Mouse (Mus musculus): ENCODE measurements at regions not wholly inside any gene's neighbourhood (a gene's known extent, or its start where the extent isn't known, plus 50 kb on each side); places are given as distances from the start of the nearest gene placed in this dataset.

DNA sequence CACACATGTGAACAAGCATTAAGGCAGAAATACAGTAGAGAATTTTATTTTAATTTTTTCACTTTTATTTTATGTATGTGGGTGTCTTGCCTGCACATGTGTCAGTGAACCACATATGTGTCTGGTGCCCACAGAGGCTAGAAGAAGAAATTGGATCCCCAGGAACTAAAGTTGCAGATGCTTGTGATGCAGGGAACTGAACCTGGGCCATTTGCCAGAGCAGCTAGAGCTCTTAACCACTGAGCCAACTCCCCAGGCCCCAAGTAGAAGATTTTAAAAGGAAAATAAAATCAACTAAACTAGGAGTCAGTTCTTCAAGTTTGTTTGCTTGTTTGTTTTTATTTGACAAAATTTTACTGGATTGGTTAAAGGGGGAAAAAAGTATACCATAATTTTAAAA is 185.5 kb upstream of the Kdm8 start:
- no peak for DNase-seq (ENCODE audit: low spot score in 2 of 2)

DNA sequence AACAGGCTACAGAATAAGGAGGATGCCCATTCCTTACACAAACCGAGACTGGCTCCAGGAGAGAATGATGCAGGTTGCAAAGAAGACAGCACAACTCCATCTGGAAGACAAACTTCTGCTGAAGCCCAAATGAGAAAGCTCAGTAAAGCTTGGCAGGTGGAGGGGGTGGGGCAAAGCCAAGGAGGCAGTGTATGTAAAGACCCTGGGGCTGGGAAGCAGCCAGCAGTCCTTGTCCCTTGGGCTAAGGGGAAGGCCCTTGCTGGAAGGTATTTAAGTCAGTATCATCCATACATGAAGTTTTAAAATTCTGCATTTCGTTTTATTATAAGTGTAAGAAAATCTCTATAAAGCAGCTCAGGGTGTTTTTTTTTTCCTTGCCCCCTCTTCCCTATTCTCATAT is 182.3 kb upstream of the Kdm8 start:
- no peak for DNase-seq (ENCODE audit: low spot score in 2 of 2)

DNA sequence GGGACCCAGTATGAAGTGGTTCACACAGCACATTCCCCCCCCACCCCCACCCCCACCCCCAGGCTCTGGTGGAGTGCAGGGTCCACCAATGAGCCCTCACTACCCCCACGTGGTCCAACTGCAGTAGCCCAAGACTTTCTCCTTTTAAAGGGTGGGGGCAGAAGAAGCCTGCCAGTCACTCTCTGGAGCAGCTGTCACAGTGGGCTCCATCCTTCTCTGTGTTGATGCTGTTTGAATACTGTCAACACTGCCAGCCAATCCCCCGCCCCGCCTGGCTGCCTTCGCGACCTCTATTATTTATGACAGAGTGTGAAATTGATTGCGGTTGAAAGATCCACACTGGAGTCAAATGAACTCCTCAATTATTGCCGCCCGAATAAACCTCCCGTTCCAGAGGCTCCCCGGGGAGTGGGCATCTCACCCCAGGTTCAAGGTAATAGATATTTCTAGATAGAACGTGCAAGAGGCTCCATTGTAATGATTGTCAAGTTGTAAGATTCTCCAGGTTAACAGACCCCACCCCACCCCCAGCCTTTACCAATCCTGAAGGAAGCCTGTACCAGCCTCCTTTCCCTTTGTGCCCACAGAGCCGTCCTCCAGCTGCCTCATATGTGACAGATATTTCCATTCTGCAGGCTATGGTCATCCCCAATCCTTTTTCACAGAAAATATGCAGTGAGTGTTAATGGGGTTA is 181.7 kb upstream of the Kdm8 start:
- no peak for DNase-seq (ENCODE audit: low spot score in 2 of 2)

DNA sequence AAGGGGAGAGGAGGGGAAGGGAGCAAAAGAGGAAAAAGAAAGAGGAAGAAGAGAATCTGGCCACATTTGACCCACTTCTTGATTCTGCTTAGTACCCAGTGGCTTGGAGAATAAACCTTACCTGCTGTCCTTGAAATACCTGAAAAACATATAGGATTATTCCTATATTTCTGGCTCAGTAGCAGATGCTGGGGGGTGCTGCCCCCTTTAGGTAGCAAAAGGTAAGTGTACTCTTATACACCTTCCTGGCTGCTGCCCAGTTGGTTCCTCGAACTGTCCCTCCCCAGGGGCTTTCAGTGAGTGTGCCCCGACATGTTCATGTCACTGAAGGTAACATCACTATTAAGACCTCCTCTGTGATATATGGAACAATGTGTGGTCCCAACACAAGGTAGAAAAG is 180.7 kb upstream of the Kdm8 start:
- no peak for DNase-seq (ENCODE audit: low spot score in 2 of 2)

DNA sequence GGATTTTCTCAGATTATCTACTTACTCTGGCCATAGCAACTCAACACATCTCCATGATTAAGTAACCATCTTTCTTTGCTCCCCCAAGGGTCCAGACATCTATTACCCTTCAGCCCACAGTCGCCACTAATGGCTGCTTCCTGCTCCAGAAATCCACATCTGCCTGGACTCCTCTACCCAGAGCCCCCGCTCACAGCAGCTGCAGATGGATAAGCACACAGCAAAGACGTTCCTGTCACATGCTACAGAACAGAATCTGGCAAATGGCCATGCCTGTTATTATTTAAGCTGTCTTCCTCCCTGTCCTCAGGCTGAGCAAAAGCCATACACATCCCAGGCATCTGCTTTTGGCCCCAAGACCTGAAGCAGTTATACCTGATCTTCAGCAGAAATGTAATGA is 173.8 kb upstream of the Kdm8 start:
- no peak for DNase-seq (ENCODE audit: low spot score in 2 of 2)

DNA sequence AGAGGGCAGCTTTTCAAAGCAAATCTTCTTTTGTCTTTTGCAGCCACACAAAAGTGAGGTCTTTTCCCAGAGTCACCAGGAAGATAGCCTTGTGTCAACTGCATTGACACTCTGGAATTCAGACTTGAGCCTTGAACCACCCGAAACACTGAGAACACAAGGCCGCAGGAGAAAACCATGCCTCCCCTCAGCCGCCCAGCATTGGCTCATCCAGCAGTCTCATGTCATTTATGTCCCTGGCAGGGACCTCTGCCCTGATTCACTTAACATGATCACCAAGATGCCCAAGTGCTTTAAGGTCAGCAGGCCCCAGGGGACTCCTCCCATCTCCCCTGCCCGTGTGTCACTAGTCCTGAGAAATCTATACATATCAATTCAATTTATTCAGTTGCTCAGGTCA is 173.1 kb upstream of the Kdm8 start:
- no peak for DNase-seq (ENCODE audit: low spot score in 2 of 2)

DNA sequence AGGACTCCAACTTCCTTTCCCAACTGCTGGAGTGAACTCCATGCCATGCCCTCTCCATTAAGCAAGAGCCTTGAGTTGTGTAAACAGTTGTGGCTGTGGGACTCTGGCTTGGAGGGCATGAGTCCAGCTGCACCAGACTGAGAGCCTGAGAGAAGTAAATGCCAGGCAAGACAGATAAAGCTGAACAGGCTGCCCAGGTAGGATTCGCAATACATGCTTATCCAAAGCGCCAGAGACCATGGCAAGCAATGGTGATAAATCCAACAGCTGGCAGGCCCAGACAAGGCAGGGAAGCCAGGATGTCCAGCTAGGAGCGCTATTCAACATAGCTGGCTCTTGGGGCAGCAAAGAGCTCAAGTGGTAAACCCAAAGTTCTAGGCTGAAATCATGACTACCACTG is 163.1 kb upstream of the Kdm8 start:
- no peak for DNase-seq (ENCODE audit: low spot score in 2 of 2)

DNA sequence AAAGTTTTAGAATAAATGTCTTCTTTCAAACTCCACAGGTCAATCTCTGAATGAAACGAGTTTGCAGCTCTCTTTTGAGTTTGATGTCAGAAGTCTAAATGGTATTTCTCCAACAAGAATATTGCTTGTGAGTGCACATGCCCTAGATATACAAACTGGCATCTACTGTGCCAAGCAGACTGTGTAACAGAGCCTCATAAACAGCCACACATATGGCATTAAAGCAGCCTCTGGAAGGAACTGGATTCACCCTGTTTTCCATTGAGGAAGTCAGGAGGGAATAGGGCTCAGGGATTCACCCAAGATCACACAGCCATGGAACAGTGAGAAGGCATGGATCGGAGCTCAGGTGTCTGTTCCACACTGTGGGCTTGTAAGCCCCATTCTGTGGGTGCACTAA is 149.2 kb upstream of the Kdm8 start:
- DNase-seq (ENCODE audit: low spot score in 2 of 2) = no peak

DNA sequence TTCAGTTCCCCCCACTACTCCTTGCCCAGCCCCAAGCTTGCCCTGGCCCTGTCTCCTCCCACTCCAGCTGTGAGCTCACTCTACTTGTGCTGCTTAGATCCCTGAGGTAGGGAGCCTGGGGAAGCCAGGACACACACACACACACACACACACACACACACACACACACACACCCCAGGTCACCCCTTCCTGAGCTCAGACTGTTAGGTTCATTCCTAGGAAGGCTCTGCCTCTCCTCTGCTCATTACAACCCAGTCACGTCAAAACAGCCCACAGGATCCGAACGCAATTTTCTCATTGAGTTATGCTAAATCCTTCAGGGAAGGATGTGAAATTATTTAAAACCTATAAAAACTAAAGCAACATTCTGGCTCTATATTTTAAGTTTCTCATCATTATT is 136.0 kb upstream of the Kdm8 start:
- DNase-seq (ENCODE audit: low spot score in 2 of 2) = no peak

DNA sequence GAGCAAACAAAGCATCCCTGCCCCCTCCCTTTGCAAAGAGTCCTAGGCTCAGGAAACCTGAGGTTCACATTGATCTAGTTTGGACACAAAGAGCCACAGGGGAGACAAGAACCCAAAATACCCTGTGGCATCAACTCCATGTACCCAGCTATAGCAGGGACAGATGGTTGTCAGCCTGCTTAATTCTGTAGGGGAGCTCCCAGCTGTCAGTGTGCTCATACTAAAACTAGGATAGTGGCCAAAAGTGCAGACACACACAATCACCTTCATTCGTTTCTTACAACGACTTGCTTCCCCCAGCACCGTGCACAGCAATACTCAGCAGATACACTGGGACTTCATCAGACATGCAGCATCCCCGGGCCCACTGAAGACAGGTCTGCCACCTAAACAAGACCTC is 133.5 kb upstream of the Kdm8 start:
- DNase-seq (ENCODE audit: low spot score in 2 of 2) = peak in 1 of 2 experiments; percentile 10

DNA sequence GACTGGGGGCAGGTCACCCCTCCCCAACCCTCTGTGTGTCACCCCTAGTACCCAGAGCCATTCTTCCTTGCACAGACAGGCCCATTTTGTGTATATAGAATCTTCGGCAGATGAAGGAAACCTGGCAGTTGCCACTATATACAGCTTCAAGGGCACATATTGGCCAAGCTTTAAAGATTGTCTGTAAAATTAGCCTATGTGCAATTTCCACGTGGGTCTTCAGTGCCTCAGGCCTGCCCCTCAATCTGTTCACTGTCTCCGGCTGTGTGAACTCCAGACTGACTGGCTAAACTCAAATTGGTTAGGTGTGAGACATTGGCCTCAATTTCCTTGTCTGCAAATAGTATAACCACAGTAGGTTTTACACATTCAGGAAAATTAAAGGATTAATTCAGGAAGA is 130.9 kb upstream of the Kdm8 start:
- DNase-seq (ENCODE audit: low spot score in 2 of 2) = no peak

DNA sequence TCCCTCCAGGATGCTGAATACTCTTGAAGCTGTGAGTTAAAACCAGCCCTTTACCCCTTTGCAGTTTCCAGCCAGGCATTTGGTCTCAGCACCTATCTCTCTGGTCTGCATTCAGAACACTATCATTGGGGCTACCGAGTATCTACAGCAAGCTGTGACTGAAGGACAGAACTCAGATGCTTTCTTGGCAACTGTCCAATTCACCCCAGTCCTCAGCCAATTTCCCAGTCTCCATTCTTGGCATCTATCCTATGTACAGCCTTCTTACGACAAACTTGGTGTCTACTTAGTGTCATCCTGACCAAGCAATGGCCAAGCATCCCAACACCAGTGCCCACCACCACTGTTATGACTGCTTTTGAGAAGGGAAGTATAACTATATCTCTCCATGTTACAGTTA is 109.7 kb upstream of the Kdm8 start:
- DNase-seq (ENCODE audit: low spot score in 2 of 2) = no peak

DNA sequence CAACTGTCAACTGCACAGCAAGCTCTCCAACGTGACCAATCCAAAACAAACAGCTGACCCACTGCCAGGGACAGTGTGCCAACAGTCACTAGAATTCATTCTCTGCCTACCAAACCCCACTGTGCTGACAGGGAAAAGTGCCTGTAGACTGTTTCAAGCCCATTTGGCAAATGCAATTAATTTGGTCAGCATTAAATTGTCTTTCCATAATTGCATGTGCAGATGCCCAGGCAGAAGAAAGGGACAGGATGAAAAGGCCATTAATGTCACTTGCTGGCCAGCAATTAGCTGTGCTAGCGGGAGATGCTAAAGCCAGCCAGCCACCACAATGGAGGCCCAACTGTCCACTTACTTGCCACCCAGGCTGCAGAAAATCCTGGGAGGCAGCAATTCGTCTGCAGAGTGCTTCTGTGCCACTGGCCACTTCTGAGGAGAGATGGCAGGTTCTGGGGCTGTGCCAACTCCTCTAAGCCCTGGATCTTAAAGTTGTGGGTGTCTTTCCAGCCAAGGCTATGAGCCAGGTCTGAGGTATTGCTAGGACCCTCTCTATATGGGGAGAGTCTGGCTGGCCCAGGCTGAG is 108.8 kb upstream of the Kdm8 start:
- DNase-seq (ENCODE audit: low spot score in 2 of 2) = no peak

DNA sequence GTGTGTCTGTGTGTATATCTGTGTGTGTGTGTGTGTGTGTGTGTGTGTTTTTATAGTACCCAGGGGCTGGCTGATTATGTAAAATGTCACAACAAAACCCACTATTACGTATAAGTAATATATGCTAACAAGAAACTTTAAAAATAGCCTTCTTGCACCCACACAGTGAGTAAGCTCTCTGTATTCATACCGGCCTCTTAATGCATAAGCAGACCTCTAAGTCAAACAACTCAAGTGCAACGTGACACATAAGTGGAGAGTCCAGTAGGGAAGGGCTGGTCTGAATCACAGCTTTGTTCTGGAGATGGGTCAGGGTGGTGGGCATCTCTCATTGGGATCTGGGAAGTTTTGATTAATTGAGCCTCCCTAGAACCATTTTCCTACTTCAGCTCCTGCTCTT is 107.7 kb upstream of the Kdm8 start:
- no peak for DNase-seq (ENCODE audit: low spot score in 2 of 2)

DNA sequence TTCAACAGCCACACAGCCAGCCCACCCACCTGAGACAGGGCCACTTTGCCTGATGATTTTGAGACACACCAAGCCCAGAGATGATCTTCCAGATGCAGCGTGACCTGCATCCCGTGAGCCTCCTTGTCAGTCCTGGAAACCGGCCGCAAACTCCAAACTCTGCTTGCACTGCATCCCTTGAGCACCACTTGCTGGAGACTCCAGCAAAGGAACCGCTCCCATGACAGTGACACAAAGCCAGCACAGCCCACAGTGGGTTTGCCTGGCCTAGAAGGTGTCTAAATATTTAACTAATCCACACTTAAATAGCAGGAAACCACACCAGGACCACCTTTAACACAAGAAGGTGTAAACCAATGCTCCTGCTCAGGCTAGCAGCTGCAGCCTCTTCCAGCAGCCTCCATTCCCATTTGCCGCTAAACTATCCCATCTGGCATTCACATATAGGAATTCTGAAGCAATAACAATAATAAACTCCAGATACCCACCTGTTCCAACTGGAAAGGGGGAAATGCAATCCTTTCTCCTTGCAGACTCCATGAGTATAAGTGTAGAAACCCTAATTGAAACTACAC is 106.2 kb upstream of the Kdm8 start:
- DNase-seq (ENCODE audit: low spot score in 2 of 2) = no peak

DNA sequence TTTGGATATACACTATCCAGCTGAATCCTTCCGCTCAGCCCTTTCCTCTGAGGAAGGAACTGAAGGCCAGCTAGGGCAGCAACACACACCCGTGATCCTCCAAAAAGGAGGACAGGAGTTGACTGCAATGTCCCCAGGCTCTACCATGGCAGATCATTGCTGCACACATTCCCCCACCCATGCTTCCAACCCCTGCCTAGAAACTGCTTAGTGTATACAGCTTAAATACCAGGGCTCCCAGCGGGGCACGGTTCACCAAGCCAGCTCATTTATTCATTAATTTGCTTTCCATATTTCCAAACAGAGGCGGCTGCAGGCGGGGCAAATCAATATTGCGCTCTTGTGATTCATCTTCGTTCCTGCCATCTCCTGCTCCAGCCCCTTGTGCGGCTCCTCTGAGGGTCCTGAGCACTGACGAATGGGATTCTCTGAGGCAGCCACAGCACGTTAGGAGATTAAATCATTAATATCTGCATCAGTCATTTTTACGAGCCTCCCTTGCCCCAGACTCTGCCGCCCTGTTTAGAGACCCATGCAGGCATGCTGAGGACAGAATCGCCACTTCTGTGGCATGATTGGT is 104.1 kb upstream of the Kdm8 start:
- no peak for DNase-seq (ENCODE audit: low spot score in 2 of 2)

DNA sequence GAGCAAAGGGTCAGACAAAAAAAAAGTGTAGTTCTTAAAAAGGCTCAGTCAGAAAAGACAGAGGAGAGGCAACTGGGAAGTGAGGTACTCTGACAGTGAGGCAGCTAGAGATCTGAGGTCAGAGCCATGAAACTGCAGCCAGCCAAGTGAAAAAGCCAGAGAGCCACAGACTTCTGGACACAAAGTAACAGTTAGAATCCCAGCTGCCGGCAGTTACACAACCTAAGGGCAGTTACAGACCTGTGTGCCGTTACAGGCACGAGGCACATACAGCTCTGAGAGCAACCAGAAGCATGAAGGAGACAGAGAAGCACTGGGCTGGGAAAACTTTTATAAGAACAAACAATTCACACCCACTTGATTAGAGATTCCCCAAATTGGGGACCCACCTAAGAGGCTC is 94.9 kb upstream of the Kdm8 start:
- DNase-seq (ENCODE audit: low spot score in 2 of 2) = no peak

DNA sequence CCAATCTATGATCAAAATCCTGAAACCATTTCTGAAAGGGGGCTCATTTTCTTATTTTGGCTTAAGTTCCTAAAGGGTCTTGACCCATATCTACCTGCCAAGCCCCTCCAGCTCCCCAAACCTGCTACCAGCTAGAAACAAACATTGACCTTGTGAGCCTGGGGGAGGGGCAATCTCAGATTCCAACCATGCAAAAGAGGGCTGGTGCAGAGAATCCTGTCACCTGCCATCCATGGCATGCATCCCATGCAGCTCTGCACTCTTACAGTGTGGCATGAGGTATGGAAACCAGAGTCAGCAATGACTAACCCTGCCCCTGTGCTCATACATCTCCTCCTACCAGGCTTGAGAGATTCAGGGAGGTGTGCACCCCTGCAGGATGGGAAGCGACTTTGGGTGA is 90.3 kb upstream of the Kdm8 start:
- DNase-seq (ENCODE audit: low spot score in 2 of 2) = no peak

DNA sequence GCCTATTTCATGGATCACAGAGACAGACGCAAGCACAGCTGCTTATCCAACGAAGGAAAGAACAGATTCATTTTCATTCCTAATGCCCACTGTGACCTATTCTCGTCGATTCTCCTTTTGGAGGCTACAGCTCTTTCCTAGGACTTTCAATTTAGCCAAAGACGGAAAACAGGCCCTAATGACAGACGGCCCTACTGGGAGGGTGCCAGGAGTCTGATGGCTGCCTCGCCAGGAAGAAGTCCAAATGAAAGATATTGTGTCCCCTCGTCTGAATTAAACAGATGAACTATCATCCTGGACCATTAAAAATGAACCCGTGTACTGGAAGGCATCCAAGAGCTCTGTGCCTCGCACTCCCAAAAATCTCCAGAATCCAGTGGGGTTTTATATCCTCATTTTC is 89.5 kb upstream of the Kdm8 start:
- no peak for DNase-seq (ENCODE audit: low spot score in 2 of 2)

DNA sequence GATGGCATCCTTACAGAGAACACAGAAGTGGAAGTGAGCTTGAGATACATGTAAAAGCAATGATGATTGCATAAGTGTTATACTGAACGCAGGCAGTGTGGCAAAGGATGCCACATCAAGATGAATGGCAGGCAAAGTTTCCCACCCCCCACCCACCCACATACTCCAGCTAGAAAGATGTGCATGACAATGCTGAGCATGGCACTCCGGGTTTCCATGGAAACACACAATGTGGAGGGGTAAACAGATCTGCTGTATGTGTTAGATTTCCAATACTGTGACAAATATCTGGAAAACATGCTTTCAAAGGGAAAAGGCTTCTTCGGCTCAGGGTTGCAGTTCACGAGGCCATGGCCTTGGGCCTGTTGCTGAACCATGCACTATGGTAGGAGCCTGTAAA is 86.5 kb upstream of the Kdm8 start:
- DNase-seq (ENCODE audit: low spot score in 2 of 2) = no peak

DNA sequence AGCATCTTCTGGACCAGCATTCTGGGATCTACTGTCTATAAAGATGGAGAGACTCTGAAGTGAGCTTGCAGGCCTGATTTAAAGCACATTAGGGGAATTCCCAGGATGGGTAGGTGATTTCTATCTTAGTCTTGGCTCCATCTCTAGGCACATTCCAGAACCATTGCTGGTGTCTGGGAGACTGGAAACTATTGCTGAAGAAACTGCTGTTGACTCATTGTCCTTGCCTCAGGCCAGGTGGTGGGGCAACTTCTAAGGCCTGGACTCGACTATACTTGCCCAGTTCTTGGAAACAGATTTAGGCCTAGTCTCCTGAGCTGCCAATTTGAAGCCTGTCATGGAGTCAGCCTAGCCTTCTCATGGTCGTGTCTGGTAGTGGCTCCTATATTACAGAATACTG is 61.5 kb upstream of the Kdm8 start:
- no peak for DNase-seq (ENCODE audit: low spot score in 2 of 2)

DNA sequence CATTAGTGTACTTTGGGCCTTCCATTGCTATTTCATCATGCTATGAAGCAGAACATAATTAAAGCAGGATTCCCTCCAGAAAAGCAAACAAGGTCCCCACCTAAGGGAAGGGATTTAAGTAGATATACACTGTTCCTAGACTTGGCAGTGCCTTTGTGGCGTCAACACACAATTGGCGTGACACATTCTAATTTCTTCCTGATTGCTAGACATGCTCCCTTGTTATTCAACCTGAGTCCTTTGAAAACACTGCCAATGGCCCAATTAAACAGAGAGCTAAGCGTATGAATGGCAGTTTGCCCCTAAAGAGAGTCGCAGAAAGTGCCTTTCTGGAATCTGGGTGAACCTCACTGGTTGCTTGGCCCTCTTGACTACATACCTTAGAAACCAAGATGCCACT is 60.3 kb upstream of the Kdm8 start:
- DNase-seq (ENCODE audit: low spot score in 2 of 2) = no peak

DNA sequence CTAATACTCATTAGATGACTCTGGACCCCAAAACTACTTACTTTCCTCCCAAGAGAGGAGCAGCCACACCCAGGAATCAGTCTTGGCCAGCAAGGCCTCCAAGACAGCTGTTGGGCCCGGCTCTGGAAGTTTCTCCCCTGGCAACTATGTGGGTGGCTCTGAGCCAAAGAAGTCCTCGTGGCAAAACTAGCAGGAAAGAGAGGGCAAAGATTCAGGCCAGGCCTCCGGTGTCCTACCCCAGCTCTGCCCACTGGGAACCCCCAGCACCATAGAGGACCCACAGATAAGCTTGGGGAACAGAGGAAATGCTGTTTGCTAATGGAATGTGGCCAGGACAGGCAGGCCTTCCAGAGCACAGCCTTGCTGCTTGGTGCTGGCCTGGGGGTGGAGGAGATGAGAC is 51.9 kb upstream of the Kdm8 start:
- DNase-seq (ENCODE audit: low spot score in 2 of 2) = peak in 1 of 2 experiments; percentile 4

All from frontal cortex, postnatal 14 days (tissue).